Mouse (Mus musculus): Measurements from ENCODE around the gene Mrpl43.

The Mrpl43 gene

GRCm38 (mm10) chr19:45007021-45007420 lies 779 bp upstream of the Mrpl43 start:
- no peak for DNase-seq

- peak; percentile 74 for DNase-seq
These were observed 798 bp downstream of the Mrpl43 start, which contains the start of gene Twnk for GRCm38 (mm10) chr19:45005444-45005843. Gene Twnk (plus strand): TSS chr19:45005663.

GRCm38 (mm10) chr19:45003740-45004516 lies 2.3 kb downstream of the Mrpl43 start:
- DNase-seq: no peak

- DNase-seq: no peak
These were observed 3.9 kb downstream of the Mrpl43 start for GRCm38 (mm10) chr19:45002301-45002700.

GRCm38 (mm10) chr19:44999647-45000046 lies 6.6 kb downstream of the Mrpl43 start:
- DNase-seq: no peak

GRCm38 (mm10) chr19:44997786-44998185 lies 8.5 kb downstream of the Mrpl43 start:
- DNase-seq: no peak

GRCm38 (mm10) chr19:44992712-44993111 lies 13.5 kb downstream of the Mrpl43 start:
- DNase-seq: no peak

GRCm38 (mm10) chr19:44992246-44992645 lies 14.0 kb downstream of the Mrpl43 start:
- peak; percentile 22 for DNase-seq

GRCm38 (mm10) chr19:44991031-44991430 lies 15.2 kb downstream of the Mrpl43 start:
- peak; percentile 60 for DNase-seq

GRCm38 (mm10) chr19:44989567-44990495 lies 16.4 kb downstream of the Mrpl43 start:
- DNase-seq: peak; percentile 81

- peak; percentile 31 for DNase-seq
These were observed 17.2 kb downstream of the Mrpl43 start, which contains the start of gene Sema4g for GRCm38 (mm10) chr19:44988831-44989566. Gene Sema4g (plus strand): TSS chr19:44989101.

- no peak for DNase-seq
These were observed 17.9 kb downstream of the Mrpl43 start for GRCm38 (mm10) chr19:44988321-44988720.

GRCm38 (mm10) chr19:44987851-44988250 lies 18.4 kb downstream of the Mrpl43 start:
- DNase-seq: no peak

GRCm38 (mm10) chr19:44987004-44987403 lies 19.2 kb downstream of the Mrpl43 start:
- DNase-seq: peak; percentile 5

- peak; percentile 41 for DNase-seq
These were observed 20.9 kb downstream of the Mrpl43 start for GRCm38 (mm10) chr19:44985159-44985988.

GRCm38 (mm10) chr19:44984420-44984819 lies 21.8 kb downstream of the Mrpl43 start:
- DNase-seq: no peak

GRCm38 (mm10) chr19:44983366-44983765 lies 22.9 kb downstream of the Mrpl43 start:
- DNase-seq: peak; percentile 17

- peak; percentile 6 for DNase-seq
These were observed 23.6 kb downstream of the Mrpl43 start for GRCm38 (mm10) chr19:44982477-44983115.

GRCm38 (mm10) chr19:44980787-44981186 lies 25.5 kb downstream of the Mrpl43 start:
- no peak for DNase-seq

- DNase-seq: no peak
These were observed 29.1 kb downstream of the Mrpl43 start for GRCm38 (mm10) chr19:44977148-44977547.

- DNase-seq: no peak
These were observed 29.6 kb downstream of the Mrpl43 start for GRCm38 (mm10) chr19:44976636-44977035.
